Mouse (Mus musculus) leukemia stem cell, adult 10-12 weeks (primary cell): ENCODE data around the gene Trio. TPM values are rescaled to one million over a fixed set of nuclear protein-coding genes. Genes with fewer than 3 reads are reported as not detected.

Experiments used
- polyA plus RNA-seq: library from polyadenylated mRNA; stranded (reverse); fragments of >175 nt; gene quantifications from 2 replicates; pipeline ENCODE4 v1.2.3, GENCODE M21; 2012; ENCODE audit warnings: low replicate concordance

Trio gene
- polyA plus RNA-seq: 15.4 and 20.5 TPM in 2 replicates

GRCm38 (mm10) chr15:28025447-28026166 lies at the start of gene Trio:
Trio (minus strand) TSS chr15:28025848.

DNA sequence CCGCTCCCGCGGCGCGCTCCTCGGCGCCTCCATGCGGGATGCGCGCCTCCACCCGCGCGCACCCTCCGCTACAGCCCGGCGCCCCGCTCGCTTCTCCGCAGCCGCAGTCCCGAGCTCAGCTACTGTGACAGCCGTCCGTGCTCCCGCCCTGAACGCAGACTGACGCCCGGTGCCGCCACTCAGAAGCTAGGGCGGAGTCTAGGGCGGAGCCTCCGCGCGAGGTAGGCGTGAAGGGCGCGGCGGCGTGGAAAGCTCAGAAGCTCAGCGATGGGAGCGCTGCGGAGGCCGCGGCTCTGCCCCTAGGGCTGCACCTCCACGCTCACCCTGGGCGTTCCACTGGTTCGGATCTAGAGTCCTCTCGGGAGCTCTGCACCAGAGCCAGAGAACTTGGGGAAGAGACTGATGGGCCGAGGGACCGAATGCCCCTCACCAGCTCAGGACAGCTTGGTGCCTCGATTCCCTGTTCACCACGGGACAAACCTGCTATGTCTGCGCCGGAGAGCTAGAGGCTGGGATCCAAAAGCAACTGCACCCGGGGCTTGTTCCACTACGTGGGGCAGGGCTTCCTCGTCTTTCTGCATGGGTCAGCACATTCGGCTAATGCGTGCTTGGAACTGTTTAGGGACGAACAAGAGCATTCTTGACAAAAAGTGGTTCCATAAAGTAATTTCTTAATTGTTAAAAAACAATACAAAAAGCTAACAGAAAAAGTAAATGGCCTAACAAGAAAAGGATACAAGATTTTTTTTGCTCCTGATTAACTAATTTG lies 344.0 kb downstream of the Trio start, which contains the start of gene Otulinl:
Gene Otulinl, minus strand, starts transcription at position 161 of the 769 bp plus-strand sequence.

Other genes with a start within 250 kb of the Trio start
- not detected in 2 replicates for gene Dnah5, start 177.9 kb upstream of the Trio start, polyA plus RNA-seq